Mouse (Mus musculus): Measurements from ENCODE around the gene 4933428G20Rik. TPM values are rescaled to one million over a fixed set of nuclear protein-coding genes. Genes with fewer than 3 reads are reported as not detected.

Gene 4933428G20Rik
- polyA plus RNA-seq, 1 experiment from 2014 or later: 0.87 TPM

GRCm38 (mm10) chr11:97447979-97448378, 52.2 kb downstream of the 4933428G20Rik start:
- no peak for ATAC-seq (ENCODE audit: low read depth)
- no peak overlapping the region for H3K4me2 ChIP-seq (ENCODE audit: low read depth, low read length)
- H3K9ac ChIP-seq (ENCODE audit: low read length): no peak overlapping the region
- peaks cover 24% of the 10 kb centered on the region for H3K4me1 ChIP-seq (replicated peaks; ENCODE audit: control insufficient read depth, insufficient read depth, low read length)
- no peaks in the 10 kb centered on the region for H3K27me3 ChIP-seq (ENCODE audit: control insufficient read depth, insufficient read depth, low read depth, low read length)
- 74% methylated on average over 7 of the region's 7 CpGs for WGBS
- no peaks in the 10 kb centered on the region for H3K9me3 ChIP-seq (ENCODE audit: control insufficient read depth, low read length)
- no peak overlapping the region for H3K27ac ChIP-seq (ENCODE audit: low read length)
- peaks cover 24% of the 10 kb centered on the region for H3K36me3 ChIP-seq (ENCODE audit: control insufficient read depth, insufficient read depth, low read length)
- H3K4me3 ChIP-seq (ENCODE audit: low read length): no peak overlapping the region

GRCm38 (mm10) chr11:97445999-97446511, 54.1 kb downstream of the 4933428G20Rik start:
- Histone ChIP-seq H3K9ac (ENCODE audit: low read length) (no peak overlapping the region), H3K4me3 (ENCODE audit: low read length) (no peak overlapping the region), H3K27ac (ENCODE audit: low read length) (no peak overlapping the region), H3K4me2 (ENCODE audit: low read depth, low read length) (no peak overlapping the region), H3K4me1 (replicated peaks; ENCODE audit: control insufficient read depth, insufficient read depth, low read length) (peaks cover 38% of the 10 kb centered on the region), H3K27me3 (ENCODE audit: control insufficient read depth, insufficient read depth, low read depth, low read length) (no peaks in the 10 kb centered on the region), H3K9me3 (ENCODE audit: control insufficient read depth, low read length) (no peaks in the 10 kb centered on the region), H3K36me3 (ENCODE audit: control insufficient read depth, insufficient read depth, low read length) (peaks cover 16% of the 10 kb centered on the region)
- ATAC-seq (ENCODE audit: low read depth): no peak
- 43% methylated on average over 4 of the region's 4 CpGs for WGBS

- Histone ChIP-seq H3K9me3 (ENCODE audit: control insufficient read depth, low read length) (no peaks in the 10 kb centered on the region), H3K36me3 (ENCODE audit: control insufficient read depth, insufficient read depth, low read length) (peaks cover 16% of the 10 kb centered on the region), H3K4me1 (replicated peaks; ENCODE audit: control insufficient read depth, insufficient read depth, low read length) (peaks cover 35% of the 10 kb centered on the region), H3K27me3 (ENCODE audit: control insufficient read depth, insufficient read depth, low read depth, low read length) (no peaks in the 10 kb centered on the region), H3K4me3 (ENCODE audit: low read length) (no peak overlapping the region), H3K27ac (ENCODE audit: low read length) (no peak overlapping the region), H3K9ac (ENCODE audit: low read length) (no peak overlapping the region), H3K4me2 (ENCODE audit: low read depth, low read length) (no peak overlapping the region)
- 59% methylated on average over 6 of the region's 6 CpGs for WGBS
- no peak for ATAC-seq (ENCODE audit: low read depth)
Measured at GRCm38 (mm10) chr11:97445596-97445995, 54.5 kb downstream of the 4933428G20Rik start.

GRCm38 (mm10) chr11:97442891-97443675, 57.1 kb downstream of the 4933428G20Rik start:
- no peak for ATAC-seq (ENCODE audit: low read depth)
- H3K9me3 ChIP-seq (ENCODE audit: control insufficient read depth, low read length): no peaks in the 10 kb centered on the region
- H3K27ac ChIP-seq (ENCODE audit: low read length): no peak overlapping the region
- no peak overlapping the region for H3K4me2 ChIP-seq (ENCODE audit: low read depth, low read length)
- no peak overlapping the region for H3K9ac ChIP-seq (ENCODE audit: low read length)
- peaks cover 13% of the 10 kb centered on the region for H3K36me3 ChIP-seq (ENCODE audit: control insufficient read depth, insufficient read depth, low read length)
- 75% methylated on average over 11 of the region's 11 CpGs for WGBS
- no peak overlapping the region for H3K4me3 ChIP-seq (ENCODE audit: low read length)
- H3K4me1 ChIP-seq (replicated peaks; ENCODE audit: control insufficient read depth, insufficient read depth, low read length): peaks cover 34% of the 10 kb centered on the region
- H3K27me3 ChIP-seq (ENCODE audit: control insufficient read depth, insufficient read depth, low read depth, low read length): no peaks in the 10 kb centered on the region

GRCm38 (mm10) chr11:97441658-97442125, 58.4 kb downstream of the 4933428G20Rik start:
- H3K27ac ChIP-seq (ENCODE audit: low read length): peak overlapping the region; percentile 96
- ATAC-seq (ENCODE audit: low read depth): no peak
- H3K9ac ChIP-seq (ENCODE audit: low read length): peak overlapping the region; percentile 86
- peak overlapping the region; percentile 81 for H3K4me3 ChIP-seq (ENCODE audit: low read length)
- peaks cover 46% of the 10 kb centered on the region for H3K4me1 ChIP-seq (replicated peaks; ENCODE audit: control insufficient read depth, insufficient read depth, low read length)
- 10% methylated on average over 3 of the region's 3 CpGs for WGBS
- no peaks in the 10 kb centered on the region for H3K27me3 ChIP-seq (ENCODE audit: control insufficient read depth, insufficient read depth, low read depth, low read length)
- H3K4me2 ChIP-seq (ENCODE audit: low read depth, low read length): peak overlapping the region; percentile 83
- H3K36me3 ChIP-seq (ENCODE audit: control insufficient read depth, insufficient read depth, low read length): peaks cover 10% of the 10 kb centered on the region
- no peaks in the 10 kb centered on the region for H3K9me3 ChIP-seq (ENCODE audit: control insufficient read depth, low read length)

GRCm38 (mm10) chr11:97441036-97441657, 59.0 kb downstream of the 4933428G20Rik start:
- peak overlapping the region; percentile 86 for H3K9ac ChIP-seq (ENCODE audit: low read length)
- ATAC-seq (ENCODE audit: low read depth): no peak
- 26% methylated on average over 15 of the region's 15 CpGs for WGBS

More at GRCm38 (mm10) chr11:97441036-97441657, 59.0 kb downstream of the 4933428G20Rik start:
- Histone ChIP-seq H3K4me3 (ENCODE audit: low read length) (peak overlapping the region; percentile 81), H3K9me3 (ENCODE audit: control insufficient read depth, low read length) (no peaks in the 10 kb centered on the region), H3K4me1 (replicated peaks; ENCODE audit: control insufficient read depth, insufficient read depth, low read length) (peaks cover 51% of the 10 kb centered on the region), H3K4me2 (ENCODE audit: low read depth, low read length) (peak overlapping the region; percentile 83), H3K27me3 (ENCODE audit: control insufficient read depth, insufficient read depth, low read depth, low read length) (no peaks in the 10 kb centered on the region), H3K27ac (ENCODE audit: low read length) (peak overlapping the region; percentile 96), H3K36me3 (ENCODE audit: control insufficient read depth, insufficient read depth, low read length) (peaks cover 10% of the 10 kb centered on the region)

Other genes starting within 250 kb of the 4933428G20Rik start
- 74.5 and 86.5 TPM in 2 replicates for gene Npepps, start 219.7 kb downstream of the 4933428G20Rik start, polyA plus RNA-seq (2015; fragmentation: Nextera tagmentation; extraction: Ambion mirVana)
- 42.2 and 43.0 TPM in 2 replicates for gene Mrpl45, start 184.6 kb downstream of the 4933428G20Rik start, polyA plus RNA-seq (2015; fragmentation: Nextera tagmentation; extraction: Ambion mirVana)
- 0.11 and 0.14 TPM in 2 replicates for gene Gpr179, start 148.3 kb downstream of the 4933428G20Rik start, polyA plus RNA-seq (2015; fragmentation: Nextera tagmentation; extraction: Ambion mirVana)
- gene Socs7, start 137.8 kb downstream of the 4933428G20Rik start, polyA plus RNA-seq (2015; fragmentation: Nextera tagmentation; extraction: Ambion mirVana): 3.2 TPM in 2 replicates
- 5.2 and 5.4 TPM in 2 replicates for gene Arhgap23, start 84.8 kb downstream of the 4933428G20Rik start, polyA plus RNA-seq (2015; fragmentation: Nextera tagmentation; extraction: Ambion mirVana)
- 0.70 and 0.83 TPM in 2 replicates for gene Srcin1, start 75.8 kb upstream of the 4933428G20Rik start, polyA plus RNA-seq (2015; fragmentation: Nextera tagmentation; extraction: Ambion mirVana)
- 1.1 and 2.1 TPM in 2 replicates for gene Epop, start 129.4 kb upstream of the 4933428G20Rik start, polyA plus RNA-seq (2015; fragmentation: Nextera tagmentation; extraction: Ambion mirVana)
- 3.4 and 4.0 TPM in 2 replicates for gene Mllt6, start 163.1 kb upstream of the 4933428G20Rik start, polyA plus RNA-seq (2015; fragmentation: Nextera tagmentation; extraction: Ambion mirVana)
- gene Cisd3, start 185.5 kb upstream of the 4933428G20Rik start, polyA plus RNA-seq (2015; fragmentation: Nextera tagmentation; extraction: Ambion mirVana): 57.5 and 66.6 TPM in 2 replicates
- 16.2 and 16.5 TPM in 2 replicates for gene Pcgf2, start 200.2 kb upstream of the 4933428G20Rik start, polyA plus RNA-seq (2015; fragmentation: Nextera tagmentation; extraction: Ambion mirVana)
- 430 and 457 TPM in 2 replicates for gene Psmb3, start 203.1 kb upstream of the 4933428G20Rik start, polyA plus RNA-seq (2015; fragmentation: Nextera tagmentation; extraction: Ambion mirVana)
- 1.3 and 2.2 TPM in 2 replicates for gene Pip4k2b, start 244.4 kb upstream of the 4933428G20Rik start, polyA plus RNA-seq (2015; fragmentation: Nextera tagmentation; extraction: Ambion mirVana)